Mouse (Mus musculus): ENCODE data around the gene Vav1. TPM values are rescaled to one million over a fixed set of nuclear protein-coding genes. Genes with fewer than 3 reads are reported as not detected.
"Not testable (repeated sequence)": the region's sequence is repeated elsewhere in the genome, so short reads cannot be mapped to it uniquely, and the experiment has no call there.

Vav1 gene
- polyA plus RNA-seq, 1 experiment from 2014 or later = 1.4 TPM

DNA sequence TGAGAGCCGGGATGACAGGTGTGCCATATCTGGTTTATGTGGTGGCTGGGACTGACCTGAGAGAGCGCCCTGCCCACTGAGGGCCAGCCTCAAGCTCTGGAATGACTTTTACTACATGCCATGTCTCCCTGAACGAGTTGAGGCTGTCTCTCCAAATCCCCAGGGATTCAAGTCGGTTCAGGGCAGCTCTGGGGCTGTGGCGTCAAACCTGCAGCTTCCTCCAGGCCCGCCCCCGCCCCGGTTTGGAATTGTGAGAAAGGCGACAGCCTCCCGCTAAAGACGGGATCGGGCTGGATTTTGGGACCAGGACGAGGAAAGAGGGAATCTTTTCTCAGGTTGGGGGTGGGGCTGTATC lies 2.9 kb upstream of the Vav1 start:
- Histone ChIP-seq H3K4me1 (peaks cover 17% of the 10 kb centered on the region), H3K36me3 (replicated peaks) (no peaks in the 10 kb centered on the region), H3K27ac (replicated peaks) (no peak overlapping the region), H3K4me3 (peak overlapping the region; percentile 58), H3K27me3 (replicated peaks; ENCODE audit: low read depth, poor library complexity, severe bottlenecking) (peaks cover 64% of the 10 kb centered on the region), H3K9me3 (no peaks in the 10 kb centered on the region)
- WGBS = 4% methylated on average over 13 of the region's 13 CpGs
- peak; percentile 27 for DNase-seq (ENCODE audit: low spot score)

DNA sequence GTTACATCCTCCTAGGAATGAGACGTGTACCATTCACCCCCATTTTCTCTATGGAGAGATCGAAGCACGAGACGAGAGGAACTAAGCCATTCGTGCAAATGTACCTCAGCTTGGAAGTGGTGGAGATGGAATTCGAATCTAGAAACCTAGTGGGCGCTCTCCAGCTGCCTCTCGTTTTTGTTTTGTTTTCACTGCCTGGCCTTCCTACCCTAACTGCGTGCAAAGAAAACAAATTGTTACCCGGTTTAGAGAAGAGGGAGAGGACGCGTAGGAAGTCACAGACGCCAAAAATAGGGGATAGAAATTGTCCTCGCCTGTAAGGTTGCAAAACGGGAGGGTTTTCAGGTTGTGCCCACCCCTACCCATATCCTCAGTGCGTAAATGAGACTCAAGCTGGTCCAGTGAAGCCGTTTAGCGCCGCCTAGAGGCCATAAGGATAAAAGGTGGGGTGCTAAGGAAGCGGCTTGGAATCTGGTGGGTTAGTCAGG lies 2.2 kb upstream of the Vav1 start:
- peak overlapping the region; percentile 58 for H3K4me3 ChIP-seq
- no peak overlapping the region for H3K27ac ChIP-seq (replicated peaks)
- peaks cover 63% of the 10 kb centered on the region for H3K27me3 ChIP-seq (replicated peaks; ENCODE audit: low read depth, poor library complexity, severe bottlenecking)
- peak; percentile 79 for DNase-seq (ENCODE audit: low spot score)
- WGBS = 2% methylated on average over 20 of the region's 20 CpGs
- H3K4me1 ChIP-seq = peaks cover 17% of the 10 kb centered on the region
- H3K36me3 ChIP-seq (replicated peaks) = no peaks in the 10 kb centered on the region
- H3K9me3 ChIP-seq = no peaks in the 10 kb centered on the region

- Histone ChIP-seq H3K4me1 (peaks cover 17% of the 10 kb centered on the region), H3K27me3 (replicated peaks; ENCODE audit: low read depth, poor library complexity, severe bottlenecking) (peaks cover 55% of the 10 kb centered on the region)
- H3K36me3 ChIP-seq (replicated peaks); DNase-seq (ENCODE audit: low spot score); H3K27ac ChIP-seq (replicated peaks); H3K4me3 ChIP-seq; H3K9me3 ChIP-seq: not testable (repeated sequence)
- WGBS = 86% methylated on average over 5 of the region's 5 CpGs
Measured at GRCm38 (mm10) chr17:57277598-57278261, 1.2 kb upstream of the Vav1 start.

- Histone ChIP-seq H3K27ac (replicated peaks) (no peak overlapping the region), H3K9me3 (no peaks in the 10 kb centered on the region), H3K4me3 (no peak overlapping the region), H3K27me3 (replicated peaks; ENCODE audit: low read depth, poor library complexity, severe bottlenecking) (peaks cover 47% of the 10 kb centered on the region), H3K36me3 (replicated peaks) (no peaks in the 10 kb centered on the region), H3K4me1 (peaks cover 17% of the 10 kb centered on the region)
- WGBS = 79% methylated on average over 2 of the region's 2 CpGs
- DNase-seq (ENCODE audit: low spot score) = no peak
Measured at GRCm38 (mm10) chr17:57278537-57278936, 363 bp upstream of the Vav1 start.

GRCm38 (mm10) chr17:57279591-57280224 lies 808 bp downstream of the Vav1 start:
- Histone ChIP-seq H3K36me3 (replicated peaks) (no peaks in the 10 kb centered on the region), H3K4me3 (no peak overlapping the region), H3K27me3 (replicated peaks; ENCODE audit: low read depth, poor library complexity, severe bottlenecking) (peaks cover 35% of the 10 kb centered on the region), H3K9me3 (no peaks in the 10 kb centered on the region), H3K4me1 (peaks cover 16% of the 10 kb centered on the region), H3K27ac (replicated peaks) (no peak overlapping the region)
- DNase-seq (ENCODE audit: low spot score) = no peak
- 59% methylated on average over 9 of the region's 9 CpGs for WGBS

DNA sequence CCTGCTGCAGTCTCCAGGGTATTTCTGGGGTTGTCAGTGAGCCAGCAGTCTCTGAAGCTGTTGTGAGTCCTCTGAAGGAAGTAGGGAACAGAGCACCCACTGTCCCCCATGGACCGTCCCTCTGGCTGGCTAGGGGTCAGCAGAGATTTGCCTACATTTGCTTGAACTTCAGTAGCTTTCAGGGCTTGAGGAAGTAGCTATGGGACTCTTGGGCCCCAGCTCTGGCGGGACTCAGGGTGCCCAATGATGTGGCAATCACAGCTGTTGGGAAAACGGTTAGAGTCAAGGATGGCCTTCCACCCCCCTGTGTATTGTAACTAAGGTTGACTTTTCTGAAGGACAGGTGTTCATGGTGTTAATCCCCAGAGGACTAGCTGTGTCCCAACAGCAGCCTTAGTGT lies 1.5 kb downstream of the Vav1 start:
- DNase-seq (ENCODE audit: low spot score) = no peak
- no peak overlapping the region for H3K27ac ChIP-seq (replicated peaks)
- 82% methylated on average over 3 of the region's 3 CpGs for WGBS
- H3K36me3 ChIP-seq (replicated peaks) = no peaks in the 10 kb centered on the region
- peaks cover 9% of the 10 kb centered on the region for H3K4me1 ChIP-seq
- peaks cover 28% of the 10 kb centered on the region for H3K27me3 ChIP-seq (replicated peaks; ENCODE audit: low read depth, poor library complexity, severe bottlenecking)
- no peak overlapping the region for H3K4me3 ChIP-seq
- no peaks in the 10 kb centered on the region for H3K9me3 ChIP-seq

DNA sequence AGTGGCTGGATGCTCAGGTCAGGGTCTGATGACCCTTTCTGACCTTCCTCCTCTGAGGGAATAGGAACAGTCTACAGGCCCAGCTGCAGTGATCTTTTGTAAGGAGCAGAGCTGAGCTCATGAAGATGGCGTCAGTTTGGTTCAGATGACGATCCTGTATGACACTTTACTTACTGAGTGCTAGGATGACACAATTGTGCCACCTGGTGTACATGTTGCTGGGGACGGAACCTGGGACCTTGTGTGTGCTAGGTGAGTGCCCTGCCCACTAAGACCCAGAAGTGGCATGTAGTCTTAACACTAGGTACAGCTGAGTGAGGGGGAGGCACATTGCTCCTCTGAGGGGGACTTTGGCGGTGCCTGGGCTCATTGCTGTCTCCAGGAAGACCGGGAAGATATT lies 5.0 kb downstream of the Vav1 start:
- H3K27ac ChIP-seq (replicated peaks) = no peak overlapping the region
- WGBS = 77% methylated on average over 5 of the region's 5 CpGs
- no peaks in the 10 kb centered on the region for H3K4me1 ChIP-seq
- no peak for DNase-seq (ENCODE audit: low spot score)
- H3K36me3 ChIP-seq (replicated peaks) = no peaks in the 10 kb centered on the region
- H3K4me3 ChIP-seq = no peak overlapping the region
- H3K27me3 ChIP-seq (replicated peaks; ENCODE audit: low read depth, poor library complexity, severe bottlenecking) = peaks cover 9% of the 10 kb centered on the region
- no peaks in the 10 kb centered on the region for H3K9me3 ChIP-seq

DNA sequence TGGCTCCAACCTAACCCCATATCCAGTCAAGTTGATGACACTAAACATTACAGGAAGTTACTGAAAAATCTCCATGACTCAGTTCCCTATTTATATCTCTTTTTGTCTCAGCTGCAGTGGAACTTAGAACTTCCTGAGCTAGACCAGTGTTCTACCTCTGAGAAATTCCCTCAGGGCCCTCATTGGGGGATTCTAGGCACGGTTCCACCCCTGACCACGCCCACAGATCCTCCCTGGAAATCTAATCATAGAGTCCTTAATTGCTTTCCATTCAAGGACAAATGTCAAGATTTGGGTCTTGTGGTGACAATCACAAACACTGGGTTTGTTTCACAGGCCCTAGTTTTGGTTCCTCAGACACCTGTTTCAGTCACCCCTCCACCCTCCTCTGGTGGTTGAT lies 6.2 kb downstream of the Vav1 start:
- WGBS = 72% methylated on average over 2 of the region's 2 CpGs
- 0 out of 2 replicates have a peak, but pooled peaks cover 2% of the 10 kb centered on the region for H3K9me3 ChIP-seq
- DNase-seq (ENCODE audit: low spot score) = no peak

DNA sequence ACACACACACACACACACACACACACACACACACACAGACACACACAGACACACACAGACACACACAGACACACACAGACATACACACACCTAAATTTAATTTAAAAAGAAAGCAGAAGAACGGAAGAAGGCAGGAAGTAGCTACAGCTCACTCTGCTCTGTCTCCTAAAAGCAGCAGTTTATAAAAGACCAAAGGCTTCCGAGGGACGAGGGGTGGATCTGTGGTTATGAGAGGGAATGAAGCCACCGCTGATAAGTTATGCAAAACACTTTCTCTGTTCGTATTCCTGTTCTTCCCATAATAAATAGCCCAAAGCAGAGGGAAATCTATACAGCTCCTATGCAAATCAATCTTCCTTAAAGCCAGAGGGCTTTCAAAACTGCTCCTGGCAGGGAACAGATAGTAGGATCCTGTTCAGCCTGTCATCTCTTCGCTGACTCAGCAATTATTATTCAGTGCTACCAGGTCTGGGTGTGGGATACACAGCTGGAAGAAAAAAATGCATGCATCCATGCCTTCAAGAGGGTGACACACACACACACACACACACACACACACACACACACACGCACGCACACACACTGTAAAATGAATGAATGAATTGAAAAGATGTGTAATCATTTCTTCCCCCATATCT lies 7.9 kb downstream of the Vav1 start:
- 84% methylated on average over 8 of the region's 8 CpGs for WGBS
- Histone ChIP-seq H3K4me1 (no peaks in the 10 kb centered on the region), H3K27me3 (replicated peaks; ENCODE audit: low read depth, poor library complexity, severe bottlenecking) (no peaks in the 10 kb centered on the region), H3K36me3 (replicated peaks) (no peaks in the 10 kb centered on the region), H3K4me3 (no peak overlapping the region), H3K27ac (replicated peaks) (no peak overlapping the region), H3K9me3 (0 out of 2 replicates have a peak, but pooled peaks cover 2% of the 10 kb centered on the region)
- DNase-seq (ENCODE audit: low spot score) = no peak

More for the DNA sequence above, 6.2 kb downstream of the Vav1 start:
- Histone ChIP-seq H3K27me3 (replicated peaks; ENCODE audit: low read depth, poor library complexity, severe bottlenecking) (no peaks in the 10 kb centered on the region), H3K4me1 (no peaks in the 10 kb centered on the region), H3K4me3 (no peak overlapping the region), H3K36me3 (replicated peaks) (no peaks in the 10 kb centered on the region), H3K27ac (replicated peaks) (no peak overlapping the region)

GRCm38 (mm10) chr17:57289252-57289651 lies 10.4 kb downstream of the Vav1 start:
- no peaks in the 10 kb centered on the region for H3K27me3 ChIP-seq (replicated peaks; ENCODE audit: low read depth, poor library complexity, severe bottlenecking)
- no peak overlapping the region for H3K4me3 ChIP-seq
- WGBS = 93% methylated on average over 5 of the region's 5 CpGs
- no peaks in the 10 kb centered on the region for H3K4me1 ChIP-seq
- no peak for DNase-seq (ENCODE audit: low spot score)
- no peaks in the 10 kb centered on the region for H3K36me3 ChIP-seq (replicated peaks)
- H3K27ac ChIP-seq (replicated peaks) = no peak overlapping the region
- 0 out of 2 replicates have a peak, but pooled peaks cover 2% of the 10 kb centered on the region for H3K9me3 ChIP-seq

GRCm38 (mm10) chr17:57290001-57290670 lies 11.2 kb downstream of the Vav1 start:
- H3K9me3 ChIP-seq = 0 out of 2 replicates have a peak, but pooled peaks cover 2% of the 10 kb centered on the region
- DNase-seq (ENCODE audit: low spot score) = no peak
- no peak overlapping the region for H3K4me3 ChIP-seq
- WGBS = 88% methylated on average over 9 of the region's 9 CpGs
- no peaks in the 10 kb centered on the region for H3K4me1 ChIP-seq
- H3K27ac ChIP-seq (replicated peaks) = no peak overlapping the region
- H3K27me3 ChIP-seq (replicated peaks; ENCODE audit: low read depth, poor library complexity, severe bottlenecking) = no peaks in the 10 kb centered on the region
- H3K36me3 ChIP-seq (replicated peaks) = no peaks in the 10 kb centered on the region

DNA sequence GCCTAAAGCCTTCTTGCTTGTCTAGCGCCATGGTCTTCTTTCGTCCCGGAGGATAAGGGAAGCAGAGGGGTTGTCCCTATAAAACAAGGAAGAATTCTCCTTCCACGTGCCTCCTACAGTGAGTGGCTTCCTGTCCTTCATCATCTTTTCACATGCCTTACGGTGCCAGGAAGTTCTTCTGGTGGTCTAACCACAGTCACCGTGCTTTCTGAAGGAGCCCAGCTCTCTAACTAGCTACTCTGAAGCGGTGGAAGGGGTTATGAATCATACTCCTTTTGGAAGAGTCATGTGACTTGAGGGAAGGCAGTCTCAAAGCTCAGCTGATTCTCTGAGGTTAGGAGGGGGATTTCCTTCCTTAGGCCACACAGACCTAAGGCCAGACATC lies 11.8 kb downstream of the Vav1 start:
- 0 out of 2 replicates have a peak, but pooled peaks cover 2% of the 10 kb centered on the region for H3K9me3 ChIP-seq
- WGBS = 87% methylated on average over 7 of the region's 7 CpGs
- no peak for DNase-seq (ENCODE audit: low spot score)

More for the DNA sequence above, 11.8 kb downstream of the Vav1 start:
- no peaks in the 10 kb centered on the region for H3K36me3 ChIP-seq (replicated peaks)
- H3K27me3 ChIP-seq (replicated peaks; ENCODE audit: low read depth, poor library complexity, severe bottlenecking) = no peaks in the 10 kb centered on the region
- H3K27ac ChIP-seq (replicated peaks) = no peak overlapping the region
- no peak overlapping the region for H3K4me3 ChIP-seq
- no peaks in the 10 kb centered on the region for H3K4me1 ChIP-seq

Data from embryonic facial prominence, embryonic 10.5 days (tissue).